Mouse (Mus musculus) MEL-GATA-1-ER (cell line): ENCODE results near the gene Kars.

Experiments used
- DNase-seq: peaks from one replicate; pipeline ENCODE4 v3.0.0-alpha.2; 2012; ENCODE audit warnings: low read depth; ENCODE audit errors: extremely low read depth

Kars gene

GRCm38 (mm10) chr8:112010997-112011815 lies at the start of gene Kars, which contains the start of gene Terf2ip:
Kars (minus strand) TSS chr8:112011323.
Terf2ip (plus strand) TSS chr8:112011398.
- peak; percentile 83 for DNase-seq

- DNase-seq: no peak
Measured at GRCm38 (mm10) chr8:112054456-112054855, 43.3 kb upstream of the Kars start.

- no peak for DNase-seq
Measured at GRCm38 (mm10) chr8:112051537-112051936, 40.4 kb upstream of the Kars start.

GRCm38 (mm10) chr8:112049984-112050383 lies 38.9 kb upstream of the Kars start:
- DNase-seq: no peak

GRCm38 (mm10) chr8:112048293-112048692 lies 37.2 kb upstream of the Kars start:
- DNase-seq: no peak

- DNase-seq: peak; percentile 61
Measured at GRCm38 (mm10) chr8:112045896-112046295, 34.8 kb upstream of the Kars start.

- DNase-seq: no peak
Measured at GRCm38 (mm10) chr8:112045182-112045581, 34.1 kb upstream of the Kars start.

GRCm38 (mm10) chr8:112037521-112037920 lies 26.4 kb upstream of the Kars start:
- DNase-seq: no peak

- peak; percentile 55 for DNase-seq
Measured at GRCm38 (mm10) chr8:112034603-112035002, 23.5 kb upstream of the Kars start.

- DNase-seq: no peak
Measured at GRCm38 (mm10) chr8:112033071-112033470, 21.9 kb upstream of the Kars start.

GRCm38 (mm10) chr8:112030663-112031062 lies 19.5 kb upstream of the Kars start:
- no peak for DNase-seq

GRCm38 (mm10) chr8:112029455-112029854 lies 18.3 kb upstream of the Kars start:
- no peak for DNase-seq

GRCm38 (mm10) chr8:112014936-112015335 lies 3.8 kb upstream of the Kars start, which contains the start of gene Gm6793:
Gm6793 (minus strand) TSS chr8:112015036.
- DNase-seq: no peak

- DNase-seq: no peak
Measured at GRCm38 (mm10) chr8:112011816-112012242, 706 bp upstream of the Kars start.

GRCm38 (mm10) chr8:112009558-112009957 lies 1.6 kb downstream of the Kars start:
- no peak for DNase-seq

- no peak for DNase-seq
Measured at GRCm38 (mm10) chr8:112007669-112008068, 3.5 kb downstream of the Kars start.

GRCm38 (mm10) chr8:112005601-112006000 lies 5.5 kb downstream of the Kars start:
- DNase-seq: no peak

- no peak for DNase-seq
Measured at GRCm38 (mm10) chr8:112004754-112005153, 6.4 kb downstream of the Kars start.

- DNase-seq: no peak
Measured at GRCm38 (mm10) chr8:111992703-111993039, 18.5 kb downstream of the Kars start.

- DNase-seq: peak; percentile 77
Measured at GRCm38 (mm10) chr8:111992013-111992702, 19.0 kb downstream of the Kars start, which contains the start of gene Adat1. Adat1 (minus strand) TSS chr8:111992302.

- no peak for DNase-seq
Measured at GRCm38 (mm10) chr8:111991278-111991677, 19.8 kb downstream of the Kars start.

GRCm38 (mm10) chr8:111989911-111990310 lies 21.2 kb downstream of the Kars start:
- DNase-seq: peak; percentile 72
